Mouse (Mus musculus): ENCODE measurements at regions not wholly inside any gene's neighbourhood (a gene's known extent, or its start where the extent isn't known, plus 50 kb on each side); places are given as distances from the start of the nearest gene placed in this dataset.
A peak's percentile ranks its signal among the peaks of the same experiment; 100 is the strongest.

DNA sequence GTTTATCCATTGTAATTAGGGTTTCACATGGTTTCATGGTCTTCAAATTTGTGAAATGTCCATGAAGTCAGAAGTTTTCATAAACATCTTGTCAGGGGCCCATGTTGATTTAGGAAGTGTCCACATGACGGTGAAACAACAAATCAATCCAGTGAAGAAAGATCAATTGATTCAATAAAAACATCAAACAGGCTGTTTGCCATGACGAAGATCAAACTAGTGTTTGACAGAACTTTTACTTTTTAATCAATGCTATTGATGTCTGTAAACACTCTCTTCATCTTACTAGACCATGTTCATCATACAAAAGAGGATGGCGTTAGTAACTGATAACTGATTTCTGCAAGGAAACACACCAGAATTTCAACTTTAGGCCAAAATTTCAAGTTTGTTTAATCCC lies 236.0 kb downstream of the Fign start:
- H3K36me3 ChIP-seq (ENCODE audit: insufficient read depth, low read length): no peaks in the 10 kb centered on the region
- DNase-seq (ENCODE audit: low spot score) (no peak), ATAC-seq (no peak)
- no peak overlapping the region for H3K4me2 ChIP-seq (ENCODE audit: low read depth, low read length)
- no peak for TF ChIP-seq CTCF (IDR thresholded peaks at IDR 0.05; ENCODE audit: low read depth)
- 89% methylated on average over 3 of the region's 3 CpGs for WGBS
- H3K4me1 ChIP-seq (ENCODE audit: insufficient read depth, low read length): no peaks in the 10 kb centered on the region
- no peaks in the 10 kb centered on the region for H3K9me3 ChIP-seq (ENCODE audit: low read length)
- no peaks in the 10 kb centered on the region for H3K27me3 ChIP-seq (ENCODE audit: insufficient read depth, low read length)
- H3K9ac ChIP-seq (replicated peaks; ENCODE audit: low read length): no peak overlapping the region
- no peak overlapping the region for H3K4me3 ChIP-seq (ENCODE audit: low read length)
- H3K27ac ChIP-seq: no peak overlapping the region

GRCm38 (mm10) chr2:63856462-63857054 lies 241.3 kb downstream of the Fign start:
- no peak overlapping the region for H3K4me3 ChIP-seq (ENCODE audit: low read length)
- 44% methylated on average over 11 of the region's 11 CpGs for WGBS
- H3K27me3 ChIP-seq (ENCODE audit: insufficient read depth, low read length): no peaks in the 10 kb centered on the region
- no peak for TF ChIP-seq CTCF (IDR thresholded peaks at IDR 0.05; ENCODE audit: low read depth)
- DNase-seq (ENCODE audit: low spot score) (no peak), ATAC-seq (no peak)
- no peak overlapping the region for H3K4me2 ChIP-seq (ENCODE audit: low read depth, low read length)
- H3K27ac ChIP-seq: no peak overlapping the region
- no peaks in the 10 kb centered on the region for H3K36me3 ChIP-seq (ENCODE audit: insufficient read depth, low read length)
- H3K9me3 ChIP-seq (ENCODE audit: low read length): no peaks in the 10 kb centered on the region
- H3K4me1 ChIP-seq (ENCODE audit: insufficient read depth, low read length): peaks cover 5% of the 10 kb centered on the region; the same call in 1 of the 2 replicates
- no peak overlapping the region for H3K9ac ChIP-seq (replicated peaks; ENCODE audit: low read length)

GRCm38 (mm10) chr2:63855476-63855875 lies 242.4 kb downstream of the Fign start:
- Histone ChIP-seq H3K36me3 (ENCODE audit: insufficient read depth, low read length) (no peaks in the 10 kb centered on the region), H3K4me3 (ENCODE audit: low read length) (no peak overlapping the region), H3K27ac (no peak overlapping the region), H3K4me2 (ENCODE audit: low read depth, low read length) (no peak overlapping the region), H3K9me3 (ENCODE audit: low read length) (no peaks in the 10 kb centered on the region), H3K9ac (replicated peaks; ENCODE audit: low read length) (no peak overlapping the region), H3K27me3 (ENCODE audit: insufficient read depth, low read length) (no peaks in the 10 kb centered on the region), H3K4me1 (ENCODE audit: insufficient read depth, low read length) (peaks cover 5% of the 10 kb centered on the region; the same call in 1 of the 2 replicates)
- ATAC-seq (no peak), DNase-seq (ENCODE audit: low spot score) (no peak)
- TF ChIP-seq CTCF (IDR thresholded peaks at IDR 0.05; ENCODE audit: low read depth): no peak
- 89% methylated on average over 5 of the region's 5 CpGs for WGBS

- no peak for ATAC-seq
- H3K27ac ChIP-seq: no peak overlapping the region
- no peak for DNase-seq (ENCODE audit: low spot score)
These were observed 243.5 kb downstream of the Fign start for GRCm38 (mm10) chr2:63854198-63854875.

DNA sequence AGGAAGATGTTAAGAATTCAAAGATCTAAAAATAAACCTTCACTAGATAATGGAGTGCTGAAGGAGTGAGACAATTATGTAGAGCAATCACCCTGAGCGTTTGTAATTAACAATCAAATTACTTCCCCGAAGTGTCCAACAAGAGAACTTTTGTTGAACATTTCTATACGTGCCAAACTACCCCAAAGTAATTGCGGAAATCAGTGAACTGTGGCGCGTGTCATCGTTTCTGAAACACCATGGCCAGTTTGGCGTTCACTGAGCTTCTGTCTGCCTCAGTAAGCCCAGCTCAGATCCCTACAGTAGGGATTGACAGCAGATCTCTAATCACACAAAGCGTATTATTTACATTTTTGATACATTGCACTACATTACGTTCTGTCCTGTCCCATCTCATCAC lies 244.6 kb downstream of the Fign start:
- no peak overlapping the region for H3K9ac ChIP-seq (replicated peaks; ENCODE audit: low read length)
- no peaks in the 10 kb centered on the region for H3K27me3 ChIP-seq (ENCODE audit: insufficient read depth, low read length)
- H3K36me3 ChIP-seq (ENCODE audit: insufficient read depth, low read length): no peaks in the 10 kb centered on the region
- no peaks in the 10 kb centered on the region for H3K9me3 ChIP-seq (ENCODE audit: low read length)
- no peak overlapping the region for H3K27ac ChIP-seq
- WGBS: 35% methylated on average over 10 of the region's 10 CpGs
- no peak overlapping the region for H3K4me3 ChIP-seq (ENCODE audit: low read length)
- ATAC-seq: peak; percentile 43; the same call in 1 of the 2 replicates
- no peak overlapping the region for H3K4me2 ChIP-seq (ENCODE audit: low read depth, low read length)
- peak; percentile 32 for DNase-seq (ENCODE audit: low spot score)
- TF ChIP-seq CTCF (IDR thresholded peaks at IDR 0.05; ENCODE audit: low read depth): no peak
- H3K4me1 ChIP-seq (ENCODE audit: insufficient read depth, low read length): peaks cover 5% of the 10 kb centered on the region; the same call in 1 of the 2 replicates

More at GRCm38 (mm10) chr2:63854198-63854875, 243.5 kb downstream of the Fign start:
- WGBS: 38% methylated on average over 1 of the region's 1 CpGs
- Histone ChIP-seq H3K27me3 (ENCODE audit: insufficient read depth, low read length) (no peaks in the 10 kb centered on the region), H3K9me3 (ENCODE audit: low read length) (no peaks in the 10 kb centered on the region), H3K4me3 (ENCODE audit: low read length) (no peak overlapping the region), H3K4me2 (ENCODE audit: low read depth, low read length) (no peak overlapping the region), H3K36me3 (ENCODE audit: insufficient read depth, low read length) (no peaks in the 10 kb centered on the region), H3K9ac (replicated peaks; ENCODE audit: low read length) (no peak overlapping the region), H3K4me1 (ENCODE audit: insufficient read depth, low read length) (peaks cover 5% of the 10 kb centered on the region; the same call in 1 of the 2 replicates)
- TF ChIP-seq CTCF (IDR thresholded peaks at IDR 0.05; ENCODE audit: low read depth): no peak

DNA sequence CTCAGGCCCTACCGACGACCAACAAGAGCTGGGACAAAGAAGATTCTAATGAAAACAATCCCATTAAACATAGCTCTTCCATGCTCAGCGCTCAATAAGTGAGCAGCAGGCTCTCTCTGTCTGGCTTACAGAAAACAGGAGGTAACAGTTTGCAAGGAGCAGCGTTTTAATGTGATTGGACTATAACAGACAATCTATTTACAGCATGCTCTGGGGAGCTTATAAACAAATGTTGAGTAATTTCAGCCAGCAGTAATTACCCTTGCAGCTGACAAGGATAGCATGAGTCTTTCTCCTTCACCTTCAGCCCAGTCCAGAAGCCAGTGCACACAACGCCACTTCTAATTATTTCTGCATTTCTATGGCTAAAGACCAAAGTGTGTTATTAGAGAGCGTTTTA lies 245.6 kb downstream of the Fign start:
- WGBS: 31% methylated on average over 6 of the region's 6 CpGs
- ATAC-seq: peak; percentile 64
- H3K27me3 ChIP-seq (ENCODE audit: insufficient read depth, low read length): no peaks in the 10 kb centered on the region
- peaks cover 5% of the 10 kb centered on the region; the same call in 1 of the 2 replicates for H3K4me1 ChIP-seq (ENCODE audit: insufficient read depth, low read length)
- no peak overlapping the region for H3K4me3 ChIP-seq (ENCODE audit: low read length)
- no peaks in the 10 kb centered on the region for H3K36me3 ChIP-seq (ENCODE audit: insufficient read depth, low read length)
- no peak overlapping the region for H3K9ac ChIP-seq (replicated peaks; ENCODE audit: low read length)
- TF ChIP-seq CTCF (IDR thresholded peaks at IDR 0.05; ENCODE audit: low read depth): no peak
- H3K27ac ChIP-seq: no peak overlapping the region
- peak; percentile 57 for DNase-seq (ENCODE audit: low spot score)
- H3K9me3 ChIP-seq (ENCODE audit: low read length): no peaks in the 10 kb centered on the region
- H3K4me2 ChIP-seq (ENCODE audit: low read depth, low read length): no peak overlapping the region

DNA sequence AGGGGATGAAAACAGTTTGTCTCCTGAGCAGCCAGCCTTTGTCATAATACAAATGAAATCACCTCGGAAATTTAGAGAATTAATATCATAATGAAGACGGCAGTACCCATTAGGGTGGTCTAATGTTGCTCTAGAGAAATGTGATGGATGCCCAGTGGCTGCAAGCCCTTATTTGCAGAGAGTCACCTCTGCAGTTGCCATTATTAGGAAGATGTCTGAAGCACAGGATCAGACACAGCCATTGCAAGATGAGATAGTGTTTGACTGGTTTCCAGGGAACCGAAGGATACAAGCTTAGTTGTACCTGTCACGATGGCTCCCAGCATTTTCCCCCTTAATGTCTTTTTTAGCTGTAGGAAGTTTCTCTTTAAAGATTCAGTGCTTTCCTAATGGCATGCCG lies 247.8 kb downstream of the Fign start:
- Histone ChIP-seq H3K27me3 (ENCODE audit: insufficient read depth, low read length) (no peaks in the 10 kb centered on the region), H3K4me1 (ENCODE audit: insufficient read depth, low read length) (peaks cover 5% of the 10 kb centered on the region; the same call in 1 of the 2 replicates), H3K9me3 (ENCODE audit: low read length) (no peaks in the 10 kb centered on the region), H3K4me3 (ENCODE audit: low read length) (no peak overlapping the region), H3K4me2 (ENCODE audit: low read depth, low read length) (0 out of 2 replicates have a peak overlapping the region, but pooled peaks have one; percentile 7), H3K9ac (replicated peaks; ENCODE audit: low read length) (no peak overlapping the region), H3K27ac (no peak overlapping the region), H3K36me3 (ENCODE audit: insufficient read depth, low read length) (no peaks in the 10 kb centered on the region)
- DNase-seq (ENCODE audit: low spot score): no peak
- no peak for ATAC-seq
- no peak for TF ChIP-seq CTCF (IDR thresholded peaks at IDR 0.05; ENCODE audit: low read depth)
- WGBS: 73% methylated on average over 5 of the region's 5 CpGs

Data from hindbrain, postnatal 0 days (tissue).